Mouse (Mus musculus): ENCODE data around the gene Eif2s1.

DNA sequence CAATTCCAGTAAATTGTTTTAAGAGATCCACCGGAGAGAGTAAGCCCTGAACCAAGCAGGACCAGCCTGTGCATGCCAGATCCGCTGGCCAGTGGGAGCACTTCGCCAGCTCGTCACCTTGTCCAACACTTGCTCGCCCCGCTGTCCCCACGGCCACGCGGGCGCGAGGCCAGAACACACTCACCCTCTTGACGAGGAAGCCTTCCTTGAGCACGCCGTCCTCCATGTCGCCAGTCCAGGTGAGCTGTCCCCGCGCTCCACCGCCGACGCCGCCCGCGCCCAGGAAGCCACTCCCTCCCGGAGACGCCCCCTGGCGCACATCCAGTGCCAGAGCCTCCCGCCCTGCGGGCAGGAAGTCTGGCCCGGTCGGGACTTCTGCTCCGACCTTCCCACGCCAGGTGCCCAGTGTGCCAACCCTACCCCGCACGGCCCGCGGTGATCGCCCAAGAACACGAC, 45.1 kb downstream of the Eif2s1 start, which contains the start of gene Plek2:
- TF ChIP-seq CTCF (conservative IDR thresholded peaks at IDR 0.05; ENCODE audit: insufficient read depth, insufficient read length, low read depth, low read length) = no peak; the same call in 1 of the 2 replicates
- no peak for TF ChIP-seq POLR2A (IDR thresholded peaks at IDR 0.05; ENCODE audit: low read depth, low read length)

Measured in kidney, adult 2 months (tissue).